Mouse (Mus musculus) right cerebral cortex, postnatal 14 days (tissue): ENCODE measurements around the gene Fryl.

Experiments
- DNase-seq: peaks from one replicate; pipeline ENCODE4 v3.0.0; 2022

Fryl gene

GRCm38 (mm10) chr5:73191765-73192164 is 64.7 kb downstream of the Fryl start:
- no peak for DNase-seq

- no peak for DNase-seq
Observed at GRCm38 (mm10) chr5:73190164-73190563, 66.3 kb downstream of the Fryl start.

GRCm38 (mm10) chr5:73189443-73190160 is 66.8 kb downstream of the Fryl start:
- no peak for DNase-seq

- no peak for DNase-seq
Observed at GRCm38 (mm10) chr5:73188576-73188975, 67.8 kb downstream of the Fryl start.

- DNase-seq, result no peak
Observed at GRCm38 (mm10) chr5:73188164-73188563, 68.3 kb downstream of the Fryl start.

GRCm38 (mm10) chr5:73186912-73187311 is 69.5 kb downstream of the Fryl start:
- DNase-seq, result no peak

- no peak for DNase-seq
Observed at GRCm38 (mm10) chr5:73185424-73185823, 71.0 kb downstream of the Fryl start.

- no peak for DNase-seq
Observed at GRCm38 (mm10) chr5:73182701-73183447, 73.5 kb downstream of the Fryl start.

GRCm38 (mm10) chr5:73182191-73182590 is 74.2 kb downstream of the Fryl start:
- no peak for DNase-seq

- DNase-seq, result no peak
Observed at GRCm38 (mm10) chr5:73176294-73176693, 80.1 kb downstream of the Fryl start.

- no peak for DNase-seq
Observed at GRCm38 (mm10) chr5:73175377-73176147, 80.9 kb downstream of the Fryl start.

- DNase-seq, result no peak
Observed at GRCm38 (mm10) chr5:73171876-73172480, 84.4 kb downstream of the Fryl start.

- DNase-seq, result no peak
Observed at GRCm38 (mm10) chr5:73171203-73171602, 85.2 kb downstream of the Fryl start.

- DNase-seq, result no peak
Observed at GRCm38 (mm10) chr5:73168769-73169272, 87.6 kb downstream of the Fryl start.

- DNase-seq, result peak; percentile 46
Observed at GRCm38 (mm10) chr5:73167976-73168768, 88.2 kb downstream of the Fryl start.

GRCm38 (mm10) chr5:73163970-73164369 is 92.4 kb downstream of the Fryl start:
- DNase-seq, result no peak

- no peak for DNase-seq
Observed at GRCm38 (mm10) chr5:73162492-73162891, 93.9 kb downstream of the Fryl start.

- no peak for DNase-seq
Observed at GRCm38 (mm10) chr5:73160440-73160839, 96.0 kb downstream of the Fryl start.

- no peak for DNase-seq
Observed at GRCm38 (mm10) chr5:73157502-73157901, 98.9 kb downstream of the Fryl start.

GRCm38 (mm10) chr5:73157009-73157408 is 99.4 kb downstream of the Fryl start:
- DNase-seq, result no peak

GRCm38 (mm10) chr5:73156226-73156926 is 100.0 kb downstream of the Fryl start:
- peak; percentile 26 for DNase-seq
